8 mouse cellular contexts compared by ENCODE assay signal in the genomic region with DNA sequence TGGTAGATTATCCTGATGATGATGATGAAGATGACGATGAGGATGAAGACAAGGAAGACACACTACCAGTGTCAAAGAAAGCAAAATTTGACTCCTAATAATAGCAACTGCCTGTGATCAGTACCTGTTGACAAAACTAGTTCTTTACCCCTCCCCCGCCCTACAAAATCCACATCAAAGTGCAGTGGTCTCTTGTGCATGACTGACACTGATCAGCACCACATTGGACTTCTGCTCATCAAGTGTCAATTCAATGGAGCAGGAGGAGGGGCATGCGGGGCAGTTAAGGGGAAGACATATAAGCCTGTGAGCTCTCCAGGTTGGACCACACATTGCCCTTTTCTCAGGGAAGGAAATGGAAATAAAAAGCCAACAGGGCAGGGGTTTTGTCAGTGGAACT. TPM values are rescaled to one million over a fixed set of nuclear protein-coding genes. Genes with fewer than 3 reads are reported as not detected.
DNase-seq lines count a peak whose midpoint lies in the region; ATAC-seq and TF ChIP-seq lines count a peak whose summit lies in the region.

No protein-coding gene starts in this region.

- no peak for TF ChIP-seq EP300 in CH12.LX (IDR thresholded peaks at IDR 0.05; ENCODE audit: low read length)

- TF ChIP-seq RAD21 in CH12.LX (IDR thresholded peaks at IDR 0.05; ENCODE audit: low read depth, low read length): no peak

- in situ Hi-C loops in CH12.LX (cut with MboI; ENCODE audit: low pct_ligation_motif_present, low pct_unique_long_range_greater_than_20kb, low sequenced_read_pairs): loop anchor here (5.0 kb wide), 1 partner anchor 127 kb away; no protein-coding TSS in a partner anchor

- H3K9ac ChIP-seq in CH12.LX (ENCODE audit: insufficient read depth, low read depth): peak overlapping the region; percentile 68
- peak overlapping the region; percentile 67; the same call in 1 of the 2 replicates for H3K9ac ChIP-seq in embryonic facial prominence, embryonic 14.5 days (ENCODE audit: low read depth, low read length)
- no peak overlapping the region; the same call in 1 of the 2 replicates for H3K9ac ChIP-seq in limb, embryonic 13.5 days

- H3K27ac ChIP-seq in heart, embryonic 10.5 days: peak overlapping the region; percentile 87
- H3K27ac ChIP-seq in CH12.LX (ENCODE audit: insufficient read depth, low read depth): no peak overlapping the region
- H3K27ac ChIP-seq in embryonic facial prominence, embryonic 14.5 days (replicated peaks; ENCODE audit: low read depth, low read length): no peak overlapping the region
- H3K27ac ChIP-seq in limb, embryonic 13.5 days: peak overlapping the region; percentile 90; the same call in 1 of the 2 replicates

- peaks cover 3% of the 10 kb centered on the region for H3K9me3 ChIP-seq in heart, embryonic 10.5 days
- no peaks in the 10 kb centered on the region for H3K9me3 ChIP-seq in CH12.LX (replicated peaks; ENCODE audit: low read length)
- 0 out of 2 replicates have a peak, but pooled peaks cover 4% of the 10 kb centered on the region for H3K9me3 ChIP-seq in embryonic facial prominence, embryonic 14.5 days (ENCODE audit: control insufficient read depth, low read length)
- H3K9me3 ChIP-seq in limb, embryonic 13.5 days: peaks cover 3% of the 10 kb centered on the region; the same call in 1 of the 2 replicates

- H3K4me2 ChIP-seq in CH12.LX (ENCODE audit: insufficient read depth, low read depth, poor library complexity, severe bottlenecking): peak overlapping the region; percentile 86
- peak overlapping the region; percentile 63 for H3K4me2 ChIP-seq in embryonic facial prominence, embryonic 14.5 days (ENCODE audit: low read depth, low read length)
- peak overlapping the region; percentile 68 for H3K4me2 ChIP-seq in limb, embryonic 13.5 days (replicated peaks)

- no peaks in the 10 kb centered on the region for H3K4me1 ChIP-seq in heart, embryonic 10.5 days
- H3K4me1 ChIP-seq in CH12.LX (ENCODE audit: control insufficient read depth in 1 of 2, insufficient read depth in 2 of 2): peaks cover 12 to 19% of the 10 kb centered on the region in 2 experiments
- H3K4me1 ChIP-seq in embryonic facial prominence, embryonic 14.5 days (ENCODE audit: control insufficient read depth, insufficient read depth, low read length): no peaks in the 10 kb centered on the region
- H3K4me1 ChIP-seq in limb, embryonic 13.5 days: peaks cover 3% of the 10 kb centered on the region; the same call in 1 of the 2 replicates

- H3K79me2 ChIP-seq in CH12.LX (replicated peaks; ENCODE audit: control insufficient read depth, extremely low read depth, insufficient read depth, poor library complexity, severe bottlenecking): no peaks in the 10 kb centered on the region

- H3K36me3 ChIP-seq in heart, embryonic 10.5 days: no peaks in the 10 kb centered on the region
- no peaks in the 10 kb centered on the region for H3K36me3 ChIP-seq in CH12.LX (replicated peaks in 1 of 2; ENCODE audit: control insufficient read depth in 1 of 2, insufficient read depth in 1 of 2, low read length in 1 of 2)
- H3K36me3 ChIP-seq in embryonic facial prominence, embryonic 14.5 days (ENCODE audit: control insufficient read depth, insufficient read depth, low read length): no peaks in the 10 kb centered on the region
- H3K36me3 ChIP-seq in limb, embryonic 13.5 days: no peaks in the 10 kb centered on the region

- dilution Hi-C loops in CH12.LX (cut with MboI; ENCODE audit: extremely low pct_ligation_motif_present, extremely low pct_unique_long_range_greater_than_20kb, low sequenced_read_pairs): no loop called here

- 58% methylated on average over 3 of the region's 3 CpGs for WGBS in heart, embryonic 10.5 days
- 55% methylated on average over 3 of the region's 3 CpGs for WGBS in embryonic facial prominence, embryonic 14.5 days
- WGBS in limb, embryonic 13.5 days: 56% methylated on average over 3 of the region's 3 CpGs

- no peaks in the 10 kb centered on the region for H3K27me3 ChIP-seq in heart, embryonic 10.5 days (ENCODE audit: insufficient read depth, poor library complexity, severe bottlenecking)
- H3K27me3 ChIP-seq in CH12.LX (replicated peaks): no peaks in the 10 kb centered on the region
- no peaks in the 10 kb centered on the region for H3K27me3 ChIP-seq in embryonic facial prominence, embryonic 14.5 days (replicated peaks; ENCODE audit: control insufficient read depth, insufficient read depth, low read length)
- H3K27me3 ChIP-seq in limb, embryonic 13.5 days: no peaks in the 10 kb centered on the region

- no peak for DNase-seq in heart, embryonic 10.5 days (ENCODE audit: low spot score)
- no peak for DNase-seq in heart, postnatal 25 days (ENCODE audit: low spot score)
- DNase-seq in CH12.LX (ENCODE audit: extremely low read depth): no peak
- DNase-seq in embryonic facial prominence, embryonic 14.5 days (ENCODE audit: low spot score): no peak
- DNase-seq in ovary, adult 18-20 months (ENCODE audit: low spot score): no peak
- DNase-seq in spleen, postnatal 4 days (ENCODE audit: low spot score in 2 of 2): no peak
- no peak for DNase-seq in layer of hippocampus, postnatal 14 days (ENCODE audit: low spot score in 2 of 2)

- peak overlapping the region; percentile 62 for H3K4me3 ChIP-seq in heart, embryonic 10.5 days
- H3K4me3 ChIP-seq in CH12.LX (replicated peaks in 1 of 3; ENCODE audit: low read depth in 2 of 3, low read length in 2 of 3, poor library complexity in 1 of 3): peak overlapping the region; percentile 55 to 65 (median 56)
- peak overlapping the region; percentile 49 for H3K4me3 ChIP-seq in embryonic facial prominence, embryonic 14.5 days (ENCODE audit: low read depth, low read length)
- peak overlapping the region; percentile 53 for H3K4me3 ChIP-seq in limb, embryonic 13.5 days

- ATAC-seq in embryonic facial prominence, embryonic 14.5 days (ENCODE audit: low read depth): no peak
- ATAC-seq in limb, embryonic 13.5 days (ENCODE audit: low FRiP score, low read depth): no peak

- intact Hi-C loops in heart, postnatal 25 days (cut with DNase I): loop anchor here (1.0 kb wide), 1 partner anchor 139 kb away; no protein-coding TSS in a partner anchor

- no peak for TF ChIP-seq POLR2A in CH12.LX (IDR thresholded peaks at IDR 0.05; ENCODE audit: low read depth, low read length)

- TF ChIP-seq CTCF in CH12.LX (conservative IDR thresholded peaks at IDR 0.05 in 1 of 2, IDR thresholded peaks at IDR 0.05 in 1 of 2; ENCODE audit: low read depth in 2 of 2, low read length in 2 of 2): no peak

TF ChIP-seq in CH12.LX, 34 proteins besides CTCF, POLR2A, EP300 and RAD21:
- TF ChIP-seq IRF4 (IDR thresholded peaks at IDR 0.05; ENCODE audit: low read depth, low read length): no peak
- no peak for TF ChIP-seq MAX (IDR thresholded peaks at IDR 0.05; ENCODE audit: low read length)
- no peak for TF ChIP-seq RCOR1 (conservative IDR thresholded peaks at IDR 0.05; ENCODE audit: low read depth, low read length)
- TF ChIP-seq CHD2 (IDR thresholded peaks at IDR 0.05; ENCODE audit: low read length): peak; percentile 62

RNA-seq across cellular contexts. Expression of gene Scaf8, which starts 29.6 kb away (rescaled TPM):
- 19.7 and 21.1 TPM in 2 replicates for polyA plus RNA-seq in heart, embryonic 10.5 days (2016; fragmentation: Nextera tagmentation; extraction: Ambion mirVana)
- total RNA-seq in heart, postnatal 25 days (2021): 10 to 100 TPM; 28.2 to 31.6 TPM
- total RNA-seq in CH12.LX (2012; rRNA removed): 23.9 and 26.2 TPM in 2 replicates
- 30.7 and 31.8 TPM in 2 replicates for total RNA-seq in CH12.LX (2014; rRNA removed)
- polyA plus RNA-seq in CH12.LX (2012; ENCODE audit: insufficient read length, low read depth): 33.5 and 47.3 TPM in 2 replicates
- polyA plus RNA-seq in embryonic facial prominence, embryonic 14.5 days (2014; fragmentation: Nextera tagmentation; extraction: Ambion mirVana): 21.5 and 23.4 TPM in 2 replicates
- polyA plus RNA-seq in limb, embryonic 13.5 days (2015; fragmentation: Nextera tagmentation; extraction: Ambion mirVana): 21.0 and 22.4 TPM in 2 replicates
- 10 to 100 TPM; 57.3 to 57.6 TPM for total RNA-seq in layer of hippocampus, postnatal 14 days (2021)

Comparison
In these comparisons a context has a peak if more than half of its experiments do, and no peak if none do; other contexts are left out.
1. H3K27ac ChIP-seq: peak in heart, embryonic 10.5 days (single experiment) and limb, embryonic 13.5 days (single experiment); none in CH12.LX (single experiment) and embryonic facial prominence, embryonic 14.5 days (single experiment).
2. Peak in every context shown above with its lines, with median percentiles within 50 percentile points of each other: H3K4me3 ChIP-seq and H3K4me2 ChIP-seq.